Mouse (Mus musculus): ENCODE results near the gene Igsf8.

- no peak for TF ChIP-seq POLR2A (IDR thresholded peaks at IDR 0.05; ENCODE audit: low read depth, low read length)
- no peak for TF ChIP-seq CTCF (IDR thresholded peaks at IDR 0.05; ENCODE audit: extremely low read depth, insufficient read length, insufficient replicate concordance, low read depth, low read length)
Measured at GRCm38 (mm10) chr1:172284221-172284620, 22.8 kb downstream of the Igsf8 start.
